Mouse (Mus musculus) thymus, adult 2 months (tissue): ENCODE measurements around the gene Rogdi. TPM values are rescaled to one million over a fixed set of nuclear protein-coding genes. Genes with fewer than 3 reads are reported as not detected.

ENCODE experiments used
- DNase-seq: peaks from one replicate; pipeline ENCODE4 v3.0.0; 2021
- H3K27ac ChIP-seq: fragments of 200-500 bp; 2 replicates; pipeline ENCODE4 v1.5.1; 2012; ENCODE audit warnings: low read length, control low read depth; ENCODE audit not compliant: control insufficient read depth, insufficient read depth
- H3K27me3 ChIP-seq: fragments of 200-500 bp; 2 replicates; pipeline ENCODE4 v1.6.1; 2012; ENCODE audit warnings: mild to moderate bottlenecking, low read length, moderate library complexity, mixed read lengths; ENCODE audit not compliant: control insufficient read depth, insufficient read depth
- H3K36me3 ChIP-seq: fragments of 200-500 bp; 2 replicates; pipeline ENCODE4 v1.6.1; 2012; ENCODE audit warnings: mild to moderate bottlenecking, low read length, moderate library complexity; ENCODE audit not compliant: control insufficient read depth, insufficient read depth
- H3K4me1 ChIP-seq: fragments of 200-500 bp; replicated peaks from 2 replicates; pipeline ENCODE4 v1.6.1; 2012; ENCODE audit warnings: low read length; ENCODE audit not compliant: control insufficient read depth, insufficient read depth
- H3K4me3 ChIP-seq: fragments of 200-500 bp; 2 replicates; pipeline ENCODE4 v1.5.1; 2012; ENCODE audit warnings: mild to moderate bottlenecking, low read length, control low read depth, moderate library complexity; ENCODE audit not compliant: control insufficient read depth, insufficient read depth
- CTCF ChIP-seq: fragments of 200-500 bp; IDR thresholded peaks from 2 replicates; pipeline ENCODE4 v1.5.1; 2012; ENCODE audit warnings: mild to moderate bottlenecking, control low read depth, low read length, moderate library complexity, borderline replicate concordance; ENCODE audit not compliant: control insufficient read depth, poor library complexity, insufficient read depth; ENCODE audit errors: extremely low read depth
- POLR2A ChIP-seq: fragments of 200-500 bp; IDR thresholded peaks from 2 replicates; pipeline ENCODE4 v1.6.1; 2012; ENCODE audit warnings: mild to moderate bottlenecking, low read length, control low read depth, moderate library complexity; ENCODE audit not compliant: control insufficient read depth, poor library complexity, insufficient read depth; ENCODE audit errors: extremely low read depth
- WGBS: fragments of 180-500 bp; shearing (Covaris S2); methylation state at CpG from one replicate; pipeline ENCODE4 v1.1.7; 2018; 5-methylcytosine and 5-hydroxymethylcytosine counted together
- polyA plus RNA-seq: library from polyadenylated mRNA; depleted of rRNA; stranded (reverse); fragments of >200 nt; gene quantifications from 2 replicates; pipeline ENCODE4 v1.2.3, GENCODE M21; 2012

The Rogdi gene
- polyA plus RNA-seq, 1 experiment = 142 TPM

DNA sequence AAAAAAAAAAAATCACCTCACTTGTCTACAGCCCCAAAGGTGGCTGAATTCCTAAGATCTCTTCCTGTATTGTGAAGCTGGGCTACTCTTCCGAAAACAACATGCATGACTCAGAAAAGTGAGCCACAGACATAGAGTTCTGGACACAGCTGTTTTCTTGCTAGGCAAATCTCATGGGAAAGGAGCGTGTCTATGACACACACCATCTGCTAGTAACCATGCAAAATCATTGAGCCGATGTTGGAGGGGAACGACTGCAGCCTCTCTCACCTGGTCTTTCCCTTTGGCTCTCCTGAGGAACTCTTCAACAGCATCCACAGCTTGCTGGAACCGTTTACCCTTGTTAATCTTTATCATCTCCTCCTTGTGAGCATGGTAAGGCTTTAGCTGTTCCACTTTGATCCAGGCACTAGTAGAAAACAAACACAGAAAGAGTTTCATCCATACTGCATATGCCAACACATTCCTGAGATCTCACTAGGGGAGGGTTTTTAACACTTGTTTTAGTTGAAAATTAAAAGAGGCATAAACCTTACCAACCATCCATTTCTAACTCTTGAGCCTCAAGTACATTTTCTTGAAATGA is 23.4 kb upstream of the Rogdi start:
- no peaks in the 10 kb centered on the region for H3K27me3 ChIP-seq
- no peaks in the 10 kb centered on the region for H3K4me1 ChIP-seq
- peaks cover 86% of the 10 kb centered on the region for H3K36me3 ChIP-seq
- TF ChIP-seq POLR2A (no peak), CTCF (no peak)
- WGBS = 94% methylated on average over 5 of the region's 5 CpGs
- H3K27ac ChIP-seq = no peak overlapping the region
- H3K4me3 ChIP-seq = no peak overlapping the region
- DNase-seq = no peak

DNA sequence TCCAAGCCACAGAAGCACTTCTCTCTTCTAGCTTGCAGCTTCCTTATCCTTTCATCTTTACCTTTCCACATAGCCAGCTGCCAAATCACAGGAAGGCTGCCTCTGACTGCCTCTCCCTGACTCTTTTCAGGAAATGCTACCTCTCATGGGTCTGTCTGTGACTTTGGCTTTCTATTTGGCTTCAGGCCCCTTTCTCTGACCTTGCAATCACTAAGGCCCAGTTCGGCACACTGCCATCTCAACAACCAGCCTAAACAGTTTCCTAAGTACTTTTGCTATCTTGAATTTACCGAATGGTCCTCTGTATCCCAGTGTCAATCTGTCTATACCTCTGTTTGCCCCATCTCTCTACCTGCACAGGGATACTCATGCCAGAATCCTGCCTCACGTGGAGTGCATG is 22.2 kb upstream of the Rogdi start:
- DNase-seq = no peak
- 97% methylated on average over 3 of the region's 3 CpGs for WGBS
- no peak overlapping the region for H3K27ac ChIP-seq
- H3K36me3 ChIP-seq = peaks cover 87% of the 10 kb centered on the region
- H3K4me1 ChIP-seq = no peaks in the 10 kb centered on the region
- TF ChIP-seq POLR2A (no peak), CTCF (no peak)
- H3K4me3 ChIP-seq = no peak overlapping the region
- H3K27me3 ChIP-seq = no peaks in the 10 kb centered on the region

DNA sequence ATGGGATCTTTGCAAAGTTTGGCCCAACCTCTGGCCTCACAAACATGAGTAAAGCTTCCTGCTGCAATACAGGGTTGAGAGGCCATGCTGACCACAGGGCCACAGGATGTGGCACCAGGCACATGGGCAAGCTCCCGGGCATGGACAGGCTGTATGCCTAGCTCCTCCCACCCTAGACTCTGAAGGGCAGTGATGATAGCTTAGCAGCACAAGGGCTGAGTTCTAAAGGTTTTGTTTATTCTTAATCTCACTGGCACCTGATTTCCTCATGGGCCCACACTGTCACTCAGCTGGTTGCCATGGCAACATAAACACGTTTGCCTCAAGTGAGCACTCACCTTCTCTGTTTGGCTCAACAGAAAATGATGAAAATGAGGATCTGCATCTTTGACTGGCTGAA is 16.5 kb upstream of the Rogdi start:
- H3K4me1 ChIP-seq = no peaks in the 10 kb centered on the region
- no peaks in the 10 kb centered on the region for H3K27me3 ChIP-seq
- DNase-seq = no peak
- no peak for TF ChIP-seq CTCF
- no peak for TF ChIP-seq POLR2A
- no peak overlapping the region for H3K27ac ChIP-seq
- peaks cover 100% of the 10 kb centered on the region for H3K36me3 ChIP-seq
- no peak overlapping the region for H3K4me3 ChIP-seq
- 47% methylated on average over 2 of the region's 2 CpGs for WGBS

DNA sequence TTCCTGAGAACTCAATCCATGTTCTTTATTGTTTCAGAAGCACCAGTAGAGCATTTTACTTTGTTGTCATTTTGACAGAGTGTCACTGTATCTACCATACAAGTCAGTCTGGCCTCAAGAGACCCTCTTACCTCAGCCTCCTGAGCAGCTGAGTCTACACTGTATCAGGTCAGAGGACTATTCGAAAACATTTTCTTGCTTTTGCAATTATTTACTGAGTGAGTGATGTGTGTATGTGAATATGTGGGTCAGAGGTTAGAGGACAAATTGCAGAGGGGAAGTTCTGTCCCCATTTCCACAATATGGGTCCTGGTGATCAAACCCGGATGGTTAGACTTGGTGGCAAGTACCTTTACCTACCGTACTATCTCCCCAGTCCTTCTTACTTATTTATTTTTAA is 10.7 kb upstream of the Rogdi start:
- 94% methylated on average over 3 of the region's 3 CpGs for WGBS
- Histone ChIP-seq H3K27me3 (no peaks in the 10 kb centered on the region), H3K4me3 (no peak overlapping the region), H3K36me3 (peaks cover 100% of the 10 kb centered on the region), H3K4me1 (no peaks in the 10 kb centered on the region), H3K27ac (no peak overlapping the region)
- DNase-seq = no peak
- TF ChIP-seq CTCF (no peak), POLR2A (no peak)

DNA sequence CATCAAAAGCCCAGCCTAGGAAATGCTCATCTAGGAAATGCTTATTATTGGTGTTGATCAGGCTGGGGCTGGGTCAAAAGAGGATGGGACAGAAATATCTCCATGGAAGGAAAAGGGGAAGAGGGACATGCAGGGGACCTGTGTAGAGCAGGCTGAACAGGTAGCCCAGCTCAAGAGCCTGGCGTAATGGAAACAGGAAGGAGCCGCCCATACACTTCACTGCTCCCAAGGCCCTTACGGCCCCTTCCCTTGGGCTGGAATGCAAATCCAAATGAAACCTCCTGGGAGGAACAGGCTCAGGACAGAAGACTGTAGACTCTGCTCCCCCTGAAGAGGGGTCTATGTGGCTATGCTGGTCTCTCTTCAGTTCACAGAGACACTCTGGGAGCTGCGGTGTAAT is 1.2 kb upstream of the Rogdi start:
- TF ChIP-seq CTCF = no peak
- no peak for TF ChIP-seq POLR2A
- peaks cover 35% of the 10 kb centered on the region for H3K36me3 ChIP-seq
- no peaks in the 10 kb centered on the region for H3K27me3 ChIP-seq
- no peak for DNase-seq
- H3K4me3 ChIP-seq = no peak overlapping the region
- no peak overlapping the region for H3K27ac ChIP-seq
- H3K4me1 ChIP-seq = 0 out of 2 replicates have a peak, but pooled peaks cover 2% of the 10 kb centered on the region
- 96% methylated on average over 4 of the region's 4 CpGs for WGBS

DNA sequence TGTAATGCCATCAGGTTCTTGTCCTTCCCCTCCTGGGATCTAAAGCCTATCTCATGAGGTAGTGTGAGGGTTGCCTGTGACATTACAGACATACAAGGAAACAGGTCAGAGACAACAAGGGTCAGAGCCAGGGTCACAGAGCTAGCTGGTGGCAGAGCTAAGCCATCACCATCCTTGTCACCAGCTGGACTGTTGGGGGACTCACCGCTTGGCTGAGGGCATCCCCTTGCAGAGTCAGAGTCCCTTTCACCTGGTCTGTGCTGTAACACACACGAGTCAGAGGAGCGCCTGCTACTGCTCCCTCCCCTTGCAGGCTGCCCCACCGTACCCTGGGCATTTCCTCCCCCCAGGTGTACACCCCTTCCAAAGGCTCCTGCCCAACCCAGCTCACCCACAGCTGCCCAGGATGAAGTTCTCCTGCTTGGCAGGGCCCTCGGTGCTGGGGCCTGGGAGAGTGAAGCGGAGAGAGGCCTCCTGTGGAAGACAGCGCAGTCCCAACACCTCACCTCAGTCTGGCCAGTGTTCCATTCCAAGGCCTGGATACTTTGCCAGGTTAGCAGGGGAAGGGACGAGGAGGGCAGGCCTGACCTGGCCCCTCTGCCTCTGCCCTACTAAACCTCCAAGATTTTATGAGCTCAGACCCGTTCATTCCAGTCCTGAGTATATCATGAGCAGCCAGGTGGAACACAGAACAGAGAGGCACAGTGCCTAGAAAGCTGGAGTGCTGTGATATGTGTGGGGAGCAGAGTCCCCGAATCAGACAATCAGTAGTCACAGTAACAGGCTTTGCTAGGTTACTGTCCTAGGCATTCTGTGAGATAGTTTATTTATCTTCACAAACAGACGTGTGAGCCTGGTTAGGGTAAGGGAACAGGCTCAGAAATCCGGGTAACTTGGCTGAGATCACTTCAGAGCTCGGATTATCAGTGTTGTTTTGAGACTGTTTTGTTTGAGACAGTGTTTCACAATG is 1.0 kb downstream of the Rogdi start:
- H3K4me3 ChIP-seq = no peak overlapping the region
- DNase-seq = no peak
- TF ChIP-seq CTCF (no peak), POLR2A (no peak)
- 0 out of 2 replicates have a peak, but pooled peaks cover 2% of the 10 kb centered on the region for H3K4me1 ChIP-seq
- WGBS = 74% methylated on average over 13 of the region's 13 CpGs
- H3K27me3 ChIP-seq = no peaks in the 10 kb centered on the region
- H3K36me3 ChIP-seq = peaks cover 12% of the 10 kb centered on the region
- no peak overlapping the region for H3K27ac ChIP-seq
